19 mouse cellular contexts compared by ENCODE assay signal in the genomic region with DNA sequence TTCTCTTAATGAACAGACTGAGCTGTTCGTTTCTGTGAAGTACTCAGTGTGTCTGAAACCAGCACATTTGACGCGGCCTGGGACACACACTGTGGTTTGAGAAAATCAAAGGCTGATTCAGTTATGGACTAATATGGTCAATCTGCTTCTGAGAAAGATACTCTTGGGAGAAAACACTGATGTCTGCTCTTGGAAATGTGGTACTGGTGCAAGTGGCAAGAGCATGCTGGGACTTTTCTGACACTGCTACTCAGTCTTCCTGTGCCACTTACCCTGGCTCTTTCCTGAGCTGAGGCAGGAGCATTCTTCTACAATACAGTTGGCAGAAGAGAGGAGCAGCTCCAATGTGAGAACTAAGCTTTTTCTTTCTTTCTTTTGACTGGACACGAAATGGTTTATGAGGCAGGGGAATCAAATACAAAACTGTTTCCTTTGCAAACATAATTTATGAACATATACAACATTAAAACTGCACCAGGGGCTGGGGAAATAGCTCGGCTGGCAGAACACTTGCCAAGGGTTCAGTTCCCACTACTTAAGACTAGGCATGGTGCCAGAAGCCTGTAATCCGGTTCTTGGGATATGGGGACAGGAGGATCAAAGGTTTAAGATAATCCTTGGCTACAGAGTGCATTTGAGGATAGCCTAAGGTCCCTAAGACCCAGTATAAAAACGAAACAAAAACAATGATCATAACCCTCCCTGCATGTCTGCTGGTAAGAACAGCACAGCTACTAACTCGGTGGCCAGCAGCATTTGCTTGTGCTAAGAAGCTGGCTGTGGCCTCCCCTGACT.
DNase-seq lines count a peak whose midpoint lies in the region; ATAC-seq and TF ChIP-seq lines count a peak whose summit lies in the region.
"Had no signal": no experiment of that assay in that cellular context is flagged by ENCODE, and none has a peak within 500 bp of the region (broad histone marks: within the 10 kb centered on the region; RNA-seq: fewer than 3 reads in every experiment).

No protein-coding gene starts in this region.

- no peaks in the 10 kb centered on the region for H3K9me3 ChIP-seq in heart, embryonic 12.5 days (replicated peaks)
- H3K9me3 ChIP-seq in liver, postnatal 0 days (ENCODE audit: low read length): no peaks in the 10 kb centered on the region
- H3K9me3 ChIP-seq in CH12.LX (replicated peaks; ENCODE audit: low read length): no peaks in the 10 kb centered on the region
- H3K9me3 ChIP-seq: forebrain, embryonic 10.5 days; heart, embryonic 15.5 days; limb, embryonic 15.5 days; midbrain, embryonic 15.5 days had no signal

- DNase-seq in heart, adult 2 months: peak in 1 of 2 experiments; percentile 22
- DNase-seq in liver, adult 2 months (ENCODE audit: extremely low read depth, low read depth, low spot score): no peak
- no peak for DNase-seq in liver, postnatal 0 days
- DNase-seq in CH12.LX (ENCODE audit: extremely low read depth): no peak
- peak; percentile 69 for DNase-seq in induced T-regulatory cell, adult 2 months (ENCODE audit: low read depth)
- no peak for DNase-seq in ovary, adult 18-20 months (ENCODE audit: low spot score)
- no peak for DNase-seq in adrenal gland, postnatal 36 days
- DNase-seq: cerebellum, postnatal 10 days; gastrocnemius, postnatal 10 days; heart, adult 18-20 months; heart, postnatal 4 days; lung, postnatal 14 days had no signal

- H3K4me2 ChIP-seq in heart, embryonic 12.5 days: no peak overlapping the region
- no peak overlapping the region for H3K4me2 ChIP-seq in liver, postnatal 0 days (ENCODE audit: low read depth, low read length)
- no peak overlapping the region; the same call in 1 of the 2 replicates for H3K4me2 ChIP-seq in CH12.LX (ENCODE audit: insufficient read depth, low read depth, poor library complexity, severe bottlenecking)
- H3K4me2 ChIP-seq: heart, embryonic 15.5 days; limb, embryonic 15.5 days; midbrain, embryonic 15.5 days had no signal

- no peaks in the 10 kb centered on the region for H3K27me3 ChIP-seq in heart, adult 2 months (ENCODE audit: control insufficient read depth, insufficient read depth, low read length)
- H3K27me3 ChIP-seq in heart, embryonic 12.5 days (replicated peaks): no peaks in the 10 kb centered on the region
- no peaks in the 10 kb centered on the region for H3K27me3 ChIP-seq in liver, adult 2 months (ENCODE audit: control insufficient read depth, insufficient read depth, low read length)
- no peaks in the 10 kb centered on the region for H3K27me3 ChIP-seq in liver, postnatal 0 days (ENCODE audit: insufficient read depth, low read length)
- H3K27me3 ChIP-seq in CH12.LX (replicated peaks): no peaks in the 10 kb centered on the region
- H3K27me3 ChIP-seq: heart, embryonic 15.5 days; limb, embryonic 15.5 days; midbrain, embryonic 15.5 days had no signal

- H3K4me1 ChIP-seq in heart, adult 2 months (ENCODE audit: control insufficient read depth, insufficient read depth, low read length): peaks cover 15% of the 10 kb centered on the region
- peaks cover 15% of the 10 kb centered on the region for H3K4me1 ChIP-seq in heart, embryonic 12.5 days (replicated peaks)
- H3K4me1 ChIP-seq in liver, adult 2 months (ENCODE audit: control insufficient read depth, insufficient read depth, low read length): peaks cover 52% of the 10 kb centered on the region
- peaks cover 4% of the 10 kb centered on the region for H3K4me1 ChIP-seq in liver, postnatal 0 days (ENCODE audit: insufficient read depth)
- H3K4me1 ChIP-seq in CH12.LX (ENCODE audit: control insufficient read depth in 1 of 2, insufficient read depth in 2 of 2): peaks cover 11 to 56% of the 10 kb centered on the region in 2 experiments
- H3K4me1 ChIP-seq: midbrain, embryonic 15.5 days had no signal

- ATAC-seq in heart, embryonic 12.5 days (ENCODE audit: insufficient number of reproducible peaks, low FRiP score): no peak
- ATAC-seq in liver, postnatal 0 days: no peak
- ATAC-seq: hindbrain, embryonic 16.5 days; midbrain, embryonic 15.5 days had no signal

- peak overlapping the region; percentile 36 for H3K27ac ChIP-seq in heart, adult 2 months
- no peak overlapping the region for H3K27ac ChIP-seq in heart, embryonic 12.5 days (ENCODE audit: poor library complexity, severe bottlenecking)
- peak overlapping the region; percentile 61 for H3K27ac ChIP-seq in liver, adult 2 months (replicated peaks; ENCODE audit: insufficient read depth, low read depth, low read length)
- no peak overlapping the region for H3K27ac ChIP-seq in liver, postnatal 0 days (ENCODE audit: low read depth)
- H3K27ac ChIP-seq in CH12.LX (ENCODE audit: insufficient read depth, low read depth): no peak overlapping the region
- H3K27ac ChIP-seq: forebrain, embryonic 10.5 days; heart, embryonic 15.5 days; limb, embryonic 15.5 days; midbrain, embryonic 15.5 days had no signal

- peaks cover 13% of the 10 kb centered on the region for H3K36me3 ChIP-seq in heart, adult 2 months (ENCODE audit: control insufficient read depth, insufficient read depth, low read length)
- H3K36me3 ChIP-seq in heart, embryonic 12.5 days: no peaks in the 10 kb centered on the region
- H3K36me3 ChIP-seq in liver, adult 2 months (ENCODE audit: control insufficient read depth, insufficient read depth, low read length): peaks cover 11% of the 10 kb centered on the region; the same call in 1 of the 2 replicates
- H3K36me3 ChIP-seq in liver, postnatal 0 days (replicated peaks; ENCODE audit: insufficient read depth, low read length): no peaks in the 10 kb centered on the region
- H3K36me3 ChIP-seq in CH12.LX (replicated peaks in 1 of 2; ENCODE audit: control insufficient read depth in 1 of 2, insufficient read depth in 1 of 2, low read length in 1 of 2): peaks cover 14 to 77% of the 10 kb centered on the region in 2 experiments
- H3K36me3 ChIP-seq: forebrain, embryonic 10.5 days; heart, embryonic 15.5 days; limb, embryonic 15.5 days; midbrain, embryonic 15.5 days had no signal

- WGBS in heart, adult 2 months: 52% methylated on average over 8 of the region's 8 CpGs
- WGBS in heart, embryonic 12.5 days: 69% methylated on average over 8 of the region's 8 CpGs
- 59% methylated on average over 8 of the region's 8 CpGs for WGBS in liver, adult 2 months
- 66% methylated on average over 8 of the region's 8 CpGs for WGBS in liver, postnatal 0 days (ENCODE audit: insufficient replicate concordance)

- no peak for TF ChIP-seq CTCF in heart, adult 2 months (IDR thresholded peaks at IDR 0.05)
- TF ChIP-seq CTCF in liver, adult 2 months (IDR thresholded peaks at IDR 0.05; ENCODE audit: low read depth, low read length): no peak
- TF ChIP-seq CTCF in liver, postnatal 0 days (IDR thresholded peaks at IDR 0.05; ENCODE audit: low read depth): no peak
- no peak for TF ChIP-seq CTCF in CH12.LX (conservative IDR thresholded peaks at IDR 0.05 in 1 of 2, IDR thresholded peaks at IDR 0.05 in 1 of 2; ENCODE audit: low read depth in 2 of 2, low read length in 2 of 2)

- H3K9ac ChIP-seq in heart, adult 2 months (ENCODE audit: low read depth, low read length): peak overlapping the region; percentile 16; the same call in 1 of the 2 replicates
- no peak overlapping the region for H3K9ac ChIP-seq in heart, embryonic 12.5 days
- peak overlapping the region; percentile 36; the same call in 1 of the 2 replicates for H3K9ac ChIP-seq in liver, adult 2 months (ENCODE audit: low read depth, low read length)
- no peak overlapping the region for H3K9ac ChIP-seq in liver, postnatal 0 days (replicated peaks)
- peak overlapping the region; percentile 31; the same call in 1 of the 2 replicates for H3K9ac ChIP-seq in CH12.LX (ENCODE audit: insufficient read depth, low read depth)
- H3K9ac ChIP-seq: heart, embryonic 15.5 days; limb, embryonic 15.5 days; midbrain, embryonic 15.5 days had no signal

- TF ChIP-seq POLR2A in heart, adult 2 months (IDR thresholded peaks at IDR 0.05; ENCODE audit: insufficient read depth, low read depth, low read length): no peak
- TF ChIP-seq POLR2A in liver, adult 2 months (IDR thresholded peaks at IDR 0.05; ENCODE audit: extremely low read depth, insufficient read depth, low read length): no peak
- no peak for TF ChIP-seq POLR2A in CH12.LX (IDR thresholded peaks at IDR 0.05; ENCODE audit: low read depth, low read length)

- intact Hi-C loops in heart, adult 2 months (cut with DNase I): no loop called here

- in situ Hi-C loops in CH12.LX (cut with MboI; ENCODE audit: low pct_ligation_motif_present, low pct_unique_long_range_greater_than_20kb, low sequenced_read_pairs): no loop called here

- H3K79me2 ChIP-seq in heart, adult 2 months (replicated peaks; ENCODE audit: control insufficient read depth, insufficient read depth, low read length): peaks cover 6% of the 10 kb centered on the region
- peaks cover 32% of the 10 kb centered on the region; the same call in 1 of the 2 replicates for H3K79me2 ChIP-seq in liver, adult 2 months (ENCODE audit: control insufficient read depth, insufficient read depth, low read length)
- no peaks in the 10 kb centered on the region; the same call in 1 of the 2 replicates for H3K79me2 ChIP-seq in CH12.LX (replicated peaks; ENCODE audit: control insufficient read depth, extremely low read depth, insufficient read depth, poor library complexity, severe bottlenecking)

- H3K4me3 ChIP-seq in heart, adult 2 months: no peak overlapping the region
- H3K4me3 ChIP-seq in heart, embryonic 12.5 days: no peak overlapping the region
- H3K4me3 ChIP-seq in liver, adult 2 months (ENCODE audit: insufficient read depth, low read depth, low read length): no peak overlapping the region
- no peak overlapping the region for H3K4me3 ChIP-seq in liver, postnatal 0 days (ENCODE audit: low read depth, low read length)
- H3K4me3 ChIP-seq in CH12.LX (replicated peaks in 1 of 3; ENCODE audit: low read depth in 2 of 3, low read length in 2 of 3, poor library complexity in 1 of 3): no peak overlapping the region
- H3K4me3 ChIP-seq: forebrain, embryonic 10.5 days; heart, embryonic 15.5 days; limb, embryonic 15.5 days; midbrain, embryonic 15.5 days; myocyte had no signal

- TF ChIP-seq EP300 in heart, adult 2 months (IDR thresholded peaks at IDR 0.05; ENCODE audit: insufficient read depth, low read depth, low read length): no peak
- TF ChIP-seq EP300 in liver, postnatal 0 days (IDR thresholded peaks at IDR 0.05; ENCODE audit: low read depth): no peak
- peak; percentile 21; the same call in 1 of the 2 replicates for TF ChIP-seq EP300 in CH12.LX (IDR thresholded peaks at IDR 0.05; ENCODE audit: low read length)

- TF ChIP-seq RAD21 in CH12.LX (IDR thresholded peaks at IDR 0.05; ENCODE audit: low read depth, low read length): no peak

- dilution Hi-C loops in CH12.LX (cut with MboI; ENCODE audit: extremely low pct_ligation_motif_present, extremely low pct_unique_long_range_greater_than_20kb, low sequenced_read_pairs): no loop called here

TF ChIP-seq in CH12.LX, 34 proteins besides CTCF, POLR2A, EP300 and RAD21:
- TF ChIP-seq PAX5 (IDR thresholded peaks at IDR 0.05; ENCODE audit: low read length): no peak
- TF ChIP-seq MAZ (IDR thresholded peaks at IDR 0.05; ENCODE audit: low read depth, low read length): no peak
- no peak for TF ChIP-seq ZMIZ1 (IDR thresholded peaks at IDR 0.05; ENCODE audit: low read depth, low read length)
- TF ChIP-seq TBP (conservative IDR thresholded peaks at IDR 0.05; ENCODE audit: low read depth, low read length): no peak
- TF ChIP-seq MEF2A (IDR thresholded peaks at IDR 0.05; ENCODE audit: borderline replicate concordance, low read depth, low read length): no peak

Comparison
In these comparisons a context has a peak if more than half of its experiments do, and no peak if none do; other contexts are left out.
1. H3K27ac ChIP-seq: peak in heart, adult 2 months (single experiment) and liver, adult 2 months (single experiment); none in heart, embryonic 12.5 days (single experiment), liver, postnatal 0 days (single experiment) and CH12.LX (single experiment).
2. H3K9ac ChIP-seq: peak in heart, adult 2 months (single experiment), liver, adult 2 months (single experiment) and CH12.LX (single experiment); none in heart, embryonic 12.5 days (single experiment) and liver, postnatal 0 days (single experiment).